Mouse (Mus musculus) myocyte (in vitro differentiated cells): ENCODE results near the gene Kctd2. TPM values are rescaled to one million over a fixed set of nuclear protein-coding genes. Genes with fewer than 3 reads are reported as not detected.

Experiments used
- H3K27me3 ChIP-seq: one replicate; pipeline ENCODE4 v1.6.1; 2011; ENCODE audit not compliant: control insufficient read depth, insufficient read depth, insufficient read length
- H3K36me3 ChIP-seq: one replicate; pipeline ENCODE4 v1.6.1; 2011; ENCODE audit not compliant: control insufficient read depth, insufficient read depth
- H3K4me2 ChIP-seq: one replicate; pipeline ENCODE4 v1.6.1; 2011; ENCODE audit warnings: low read depth, control low read depth
- H3K4me3 ChIP-seq: one replicate; pipeline ENCODE4 v1.5.1; 2011; ENCODE audit warnings: mild to moderate bottlenecking, control low read depth, moderate library complexity
- H3K79me2 ChIP-seq: one replicate; pipeline ENCODE4 v1.6.1; 2011; ENCODE audit not compliant: control insufficient read depth, insufficient read depth
- H3ac ChIP-seq: one replicate; pipeline ENCODE4 v1.6.1; 2011; ENCODE audit not compliant: control insufficient read depth, insufficient read length
- CEBPB ChIP-seq: IDR thresholded peaks from 2 replicates; pipeline ENCODE4 v1.6.1; 2011; ENCODE audit warnings: mild to moderate bottlenecking, moderate library complexity; ENCODE audit not compliant: poor library complexity, insufficient read depth, severe bottlenecking
- E2F4 ChIP-seq: IDR thresholded peaks from one replicate; pipeline ENCODE4 v1.6.1; 2011; ENCODE audit warnings: mild to moderate bottlenecking, control low read depth, moderate library complexity; ENCODE audit not compliant: insufficient read depth
- MAX ChIP-seq: IDR thresholded peaks from one replicate; pipeline ENCODE4 v1.6.1; 2011; ENCODE audit warnings: low read depth, mild to moderate bottlenecking, control low read depth
- MYOD1 ChIP-seq, 3 experiments: IDR thresholded peaks; one replicate each; pipeline ENCODE4 v1.6.1; 2011; ENCODE audit warnings: control low read depth in 2 of 3, low read depth in 2 of 3, mild to moderate bottlenecking in 2 of 3, moderate library complexity in 1 of 3; ENCODE audit not compliant: insufficient read length in 2 of 3, control insufficient read depth in 1 of 3
- MYOG ChIP-seq, 3 experiments: IDR thresholded peaks; one replicate each; pipeline ENCODE4 v1.6.1; 2011; ENCODE audit warnings: control low read depth in 2 of 3, low read depth in 2 of 3, mild to moderate bottlenecking in 2 of 3; ENCODE audit not compliant: insufficient read length in 2 of 3, control insufficient read depth in 1 of 3, insufficient read depth in 1 of 3
- POLR2A ChIP-seq: IDR thresholded peaks from one replicate; pipeline ENCODE4 v1.6.1; 2011; ENCODE audit warnings: low read depth, mild to moderate bottlenecking, control low read depth, moderate library complexity; ENCODE audit not compliant: insufficient read length
- POLR2AphosphoS2 ChIP-seq: IDR thresholded peaks from one replicate; pipeline ENCODE4 v1.6.1; 2011; ENCODE audit warnings: low read depth, control low read depth; ENCODE audit not compliant: insufficient read length
- REST ChIP-seq: IDR thresholded peaks from one replicate; pipeline ENCODE4 v1.6.1; 2011; ENCODE audit warnings: mild to moderate bottlenecking, control low read depth, moderate library complexity; ENCODE audit not compliant: insufficient read depth, insufficient read length
- SRF ChIP-seq: IDR thresholded peaks from one replicate; pipeline ENCODE4 v1.6.1; 2011; ENCODE audit warnings: low read depth; ENCODE audit not compliant: control insufficient read depth, insufficient read length
- TCF12 ChIP-seq: IDR thresholded peaks from one replicate; pipeline ENCODE4 v1.6.1; 2011; ENCODE audit warnings: mild to moderate bottlenecking, control low read depth; ENCODE audit not compliant: poor library complexity, insufficient read depth, severe bottlenecking
- TCF3 ChIP-seq: IDR thresholded peaks from one replicate; pipeline ENCODE4 v1.6.1; 2011; ENCODE audit warnings: low read depth, control low read depth; ENCODE audit not compliant: insufficient read length
- USF1 ChIP-seq: IDR thresholded peaks from one replicate; pipeline ENCODE4 v1.6.1; 2011; ENCODE audit warnings: low read depth, mild to moderate bottlenecking, control low read depth, moderate library complexity
- polyA plus RNA-seq: library from polyadenylated mRNA; unstranded; fragments of >200 nt; fragmentation: generic; extraction: Trizol; gene quantifications from one replicate; pipeline ENCODE4 v1.2.1, GENCODE M21; 2012; ENCODE audit warnings: missing spikeins

Gene Kctd2
- polyA plus RNA-seq, 1 experiment = 27.3 TPM

GRCm38 (mm10) chr11:115456182-115456581 lies 36.3 kb downstream of the Kctd2 start:
- no peaks in the 10 kb centered on the region for H3K79me2 ChIP-seq
- no peak overlapping the region for H3K4me3 ChIP-seq
- no peak overlapping the region for H3ac ChIP-seq
- H3K36me3 ChIP-seq = no peaks in the 10 kb centered on the region
- H3K4me2 ChIP-seq = no peak overlapping the region
- no peak for TF ChIP-seq E2F4
- no peak for TF ChIP-seq REST
- TF ChIP-seq MAX = no peak
- TF ChIP-seq POLR2A = no peak
- no peak for TF ChIP-seq MYOG (IDR thresholded peaks at IDR 0.05; ENCODE audit: control insufficient read depth in 1 of 3, insufficient read depth in 1 of 3, insufficient read length in 2 of 3, low read depth in 2 of 3)
- TF ChIP-seq MYOD1 (IDR thresholded peaks at IDR 0.05; ENCODE audit: control insufficient read depth in 1 of 3, insufficient read length in 2 of 3, low read depth in 2 of 3) = no peak
- TF ChIP-seq TCF12 = no peak
- no peak for TF ChIP-seq CEBPB
- no peak for TF ChIP-seq SRF
- TF ChIP-seq TCF3 = no peak
- no peak for TF ChIP-seq POLR2AphosphoS2
- TF ChIP-seq USF1 = no peak
- peaks cover 14% of the 10 kb centered on the region for H3K27me3 ChIP-seq

- Histone ChIP-seq H3K4me3 (no peak overlapping the region), H3K4me2 (no peak overlapping the region), H3K36me3 (no peaks in the 10 kb centered on the region), H3K27me3 (peaks cover 14% of the 10 kb centered on the region), H3ac (no peak overlapping the region), H3K79me2 (no peaks in the 10 kb centered on the region)
- TF ChIP-seq MYOG (IDR thresholded peaks at IDR 0.05; ENCODE audit: control insufficient read depth in 1 of 3, insufficient read depth in 1 of 3, insufficient read length in 2 of 3, low read depth in 2 of 3) (no peak), REST (no peak), USF1 (no peak), E2F4 (no peak), POLR2AphosphoS2 (no peak), MYOD1 (IDR thresholded peaks at IDR 0.05; ENCODE audit: control insufficient read depth in 1 of 3, insufficient read length in 2 of 3, low read depth in 2 of 3) (no peak), TCF12 (no peak)
These were observed 37.5 kb downstream of the Kctd2 start for GRCm38 (mm10) chr11:115457405-115457804.

GRCm38 (mm10) chr11:115460976-115461375 lies 41.0 kb downstream of the Kctd2 start:
- no peak overlapping the region for H3K4me2 ChIP-seq
- peaks cover 19% of the 10 kb centered on the region for H3K27me3 ChIP-seq
- TF ChIP-seq E2F4 = no peak
- TF ChIP-seq TCF12 = no peak
- no peak for TF ChIP-seq POLR2AphosphoS2
- TF ChIP-seq REST = no peak
- TF ChIP-seq CEBPB = no peak
- TF ChIP-seq SRF = no peak
- no peak overlapping the region for H3ac ChIP-seq
- H3K4me3 ChIP-seq = no peak overlapping the region
- H3K36me3 ChIP-seq = no peaks in the 10 kb centered on the region
- H3K79me2 ChIP-seq = no peaks in the 10 kb centered on the region

- no peak overlapping the region for H3K4me2 ChIP-seq
- H3K36me3 ChIP-seq = no peaks in the 10 kb centered on the region
- TF ChIP-seq CEBPB (no peak), USF1 (no peak), TCF12 (no peak), POLR2AphosphoS2 (no peak), REST (no peak), TCF3 (no peak), MYOD1 (IDR thresholded peaks at IDR 0.05; ENCODE audit: control insufficient read depth in 1 of 3, insufficient read length in 2 of 3, low read depth in 2 of 3) (no peak), E2F4 (no peak), POLR2A (no peak), SRF (no peak), MAX (no peak), MYOG (IDR thresholded peaks at IDR 0.05; ENCODE audit: control insufficient read depth in 1 of 3, insufficient read depth in 1 of 3, insufficient read length in 2 of 3, low read depth in 2 of 3) (no peak)
- peaks cover 15% of the 10 kb centered on the region for H3K27me3 ChIP-seq
- H3ac ChIP-seq = no peak overlapping the region
- no peak overlapping the region for H3K4me3 ChIP-seq
- H3K79me2 ChIP-seq = no peaks in the 10 kb centered on the region
These were observed 41.9 kb downstream of the Kctd2 start for GRCm38 (mm10) chr11:115461846-115462242.

GRCm38 (mm10) chr11:115462243-115462891 lies 42.4 kb downstream of the Kctd2 start, which contains the start of gene Slc16a5:
Slc16a5 (plus strand) TSS chr11:115462474.
- Histone ChIP-seq H3ac (no peak within 1 kb of the TSS), H3K27me3 (peaks cover 15% of the 10 kb centered on the region), H3K4me3 (no peak within 1 kb of the TSS), H3K79me2 (no peaks in the 10 kb centered on the region), H3K4me2 (no peak within 1 kb of the TSS), H3K36me3 (no peaks in the 10 kb centered on the region)
- TF ChIP-seq TCF12 = no peak
- no peak for TF ChIP-seq CEBPB
- TF ChIP-seq REST = no peak
- no peak for TF ChIP-seq POLR2A
- no peak for TF ChIP-seq MYOD1 (IDR thresholded peaks at IDR 0.05; ENCODE audit: control insufficient read depth in 1 of 3, insufficient read length in 2 of 3, low read depth in 2 of 3)
- TF ChIP-seq MYOG (IDR thresholded peaks at IDR 0.05; ENCODE audit: control insufficient read depth in 1 of 3, insufficient read depth in 1 of 3, insufficient read length in 2 of 3, low read depth in 2 of 3) = no peak
- TF ChIP-seq SRF = no peak
- TF ChIP-seq POLR2AphosphoS2 = no peak
- no peak for TF ChIP-seq USF1
- TF ChIP-seq E2F4 = no peak
- TF ChIP-seq TCF3 = no peak
- TF ChIP-seq MAX = no peak
